Mouse (Mus musculus) heart, postnatal 4 days (tissue): ENCODE results near the gene Grin2d. TPM values are rescaled to one million over a fixed set of nuclear protein-coding genes. Genes with fewer than 3 reads are reported as not detected.
"Not testable (repeated sequence)": the region's sequence is repeated elsewhere in the genome, so short reads cannot be mapped to it uniquely, and the experiment has no call there.

ENCODE experiments used
- DNase-seq: peaks from one replicate; pipeline ENCODE4 v3.0.0; 2021
- total RNA-seq, 2 experiments: library from RNA; stranded (reverse); gene quantifications; 2 replicates each; pipeline ENCODE4 v1.2.3; 2021

Gene Grin2d
- under 1 TPM; 0.52 to 0.63 TPM for total RNA-seq

DNA sequence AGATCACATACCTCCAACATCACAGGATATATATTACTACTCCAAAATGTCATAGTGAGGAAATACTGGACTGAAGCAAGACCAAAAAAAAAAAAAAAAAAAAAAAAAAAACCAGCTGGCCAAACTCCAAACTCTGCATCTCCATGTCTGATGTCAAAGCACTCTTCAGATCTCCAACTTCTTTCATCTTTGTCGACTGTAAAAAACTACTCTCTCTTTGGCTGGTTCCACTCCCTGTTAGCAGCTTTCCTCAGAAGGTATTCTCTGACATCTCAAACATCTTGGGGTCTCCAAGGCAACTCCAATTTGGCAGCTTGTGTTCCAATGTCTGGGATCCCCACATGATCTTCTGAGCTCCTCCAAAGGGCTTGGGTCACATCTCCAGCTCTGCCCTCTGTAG lies at the start of gene Grin2d:
TSS of gene Grin2d (minus strand) at position 101 of the 400 bp plus-strand sequence.
- not testable (repeated sequence) for DNase-seq

DNA sequence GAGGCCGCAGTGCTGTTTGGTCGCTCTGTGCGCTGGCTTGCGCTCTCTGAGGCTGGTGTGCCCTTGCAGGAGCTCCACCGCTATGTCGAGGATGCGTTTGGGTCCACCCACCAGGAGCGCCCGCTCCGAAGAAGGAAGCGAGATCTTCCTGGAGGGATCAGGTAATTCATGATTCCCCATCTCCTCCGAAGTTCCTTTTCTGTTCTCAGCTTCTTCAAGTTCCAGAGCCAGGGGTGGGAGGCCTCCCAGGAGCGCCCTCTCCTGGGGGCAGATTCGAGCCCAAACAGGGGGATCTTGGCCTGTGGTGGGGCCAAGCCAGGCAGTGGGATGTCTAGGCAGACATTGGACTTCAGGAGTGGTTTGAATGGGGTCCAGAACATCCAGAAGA lies 46.2 kb upstream of the Grin2d start:
- DNase-seq: peak; percentile 48

GRCm38 (mm10) chr7:45923762-45924428 lies 45.7 kb upstream of the Grin2d start, which contains the start of gene Ccdc114:
Ccdc114 (plus strand) TSS chr7:45924072.
- peak; percentile 84 for DNase-seq

GRCm38 (mm10) chr7:45922928-45923761 lies 45.0 kb upstream of the Grin2d start:
- peak; percentile 95 for DNase-seq

DNA sequence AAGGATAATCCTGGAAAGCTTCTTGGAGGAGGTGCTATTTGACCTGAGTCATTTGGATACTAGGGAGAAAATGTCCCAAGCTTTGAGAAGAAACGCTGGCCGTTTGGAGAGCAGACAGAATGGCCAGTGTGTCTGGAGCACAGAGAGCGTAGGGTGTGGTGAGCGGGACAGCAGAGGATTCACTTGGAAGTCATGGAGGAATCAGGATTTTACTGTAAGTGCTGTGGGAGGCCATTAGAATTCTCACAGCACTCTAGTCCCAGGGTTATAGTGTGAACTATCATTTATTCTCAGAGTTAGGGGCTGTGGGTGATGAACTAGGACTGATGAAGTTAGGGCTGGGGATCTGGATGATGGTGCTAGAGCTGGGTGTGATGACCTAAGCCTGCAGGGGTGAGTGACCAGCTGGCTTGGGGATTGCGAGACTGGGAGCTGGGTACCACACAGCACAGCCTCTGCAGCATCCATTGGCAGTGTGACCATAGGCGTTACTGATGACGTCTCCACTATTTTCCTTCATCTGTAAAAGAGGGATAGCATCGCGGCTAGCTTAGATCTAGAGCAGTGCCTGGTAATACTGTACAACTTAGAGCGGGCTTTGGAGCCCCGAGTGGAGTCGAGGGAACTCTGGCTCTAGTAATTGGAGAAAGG lies 43.9 kb upstream of the Grin2d start:
- DNase-seq: no peak

DNA sequence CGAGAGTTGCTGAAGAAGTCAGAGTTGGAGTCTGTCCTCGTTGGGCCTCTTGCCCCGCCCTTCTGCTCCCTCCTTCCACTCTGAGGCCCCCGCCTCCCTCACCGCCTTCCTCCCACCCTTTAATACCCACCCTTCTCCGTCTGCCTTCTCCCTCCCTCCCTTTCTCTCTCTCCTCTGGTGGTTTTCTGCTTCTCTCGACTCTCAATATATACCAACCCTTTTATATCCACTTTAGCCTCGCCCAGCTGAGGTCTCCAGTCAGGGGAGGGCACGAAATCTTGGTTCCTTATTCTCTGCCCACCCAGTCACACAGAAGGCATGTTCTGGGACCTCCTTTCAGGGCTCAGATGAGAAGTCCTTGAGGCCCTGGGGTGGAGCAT lies 43.1 kb upstream of the Grin2d start, which contains the start of gene Emp3:
TSS of gene Emp3 (minus strand) at position 163 of the 380 bp plus-strand sequence.
- peak; percentile 64 for DNase-seq

DNA sequence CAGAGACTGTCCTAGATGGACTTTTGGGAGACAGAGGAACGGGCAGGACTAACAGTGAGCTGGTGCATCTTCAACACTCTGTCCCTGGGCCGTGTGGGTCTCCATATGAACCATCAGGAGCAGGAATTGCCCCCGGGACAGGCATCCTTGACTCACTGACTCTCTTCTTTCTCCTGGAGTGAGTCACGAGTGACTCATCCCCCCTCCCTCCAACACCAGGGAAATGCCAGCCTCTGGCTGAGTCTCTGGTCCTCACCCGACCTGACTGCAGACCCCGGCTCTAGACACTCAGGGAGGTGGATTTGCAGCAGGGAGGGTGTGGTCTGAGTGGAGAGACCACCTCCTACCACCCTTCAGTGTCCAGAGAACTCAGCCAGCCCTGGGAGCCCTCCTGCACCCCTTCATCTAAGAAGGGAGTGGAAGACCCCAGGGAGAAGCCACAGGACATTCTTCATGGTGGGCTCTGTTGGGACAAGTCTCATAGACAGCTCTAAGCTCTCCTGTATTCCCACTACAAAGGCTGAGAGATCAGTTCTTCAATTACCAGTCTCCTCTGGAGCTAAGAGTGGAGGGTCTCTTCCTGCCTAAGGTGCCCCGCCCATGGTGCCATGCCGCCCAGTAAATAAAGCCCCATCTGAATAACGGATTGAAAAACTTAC lies 42.5 kb upstream of the Grin2d start:
- peak; percentile 36 for DNase-seq

GRCm38 (mm10) chr7:45919761-45920160 lies 41.6 kb upstream of the Grin2d start:
- DNase-seq: no peak

- peak; percentile 47 for DNase-seq
Measured at GRCm38 (mm10) chr7:45919083-45919671, 41.0 kb upstream of the Grin2d start.

- no peak for DNase-seq
Measured at GRCm38 (mm10) chr7:45917926-45918325, 39.7 kb upstream of the Grin2d start.

DNA sequence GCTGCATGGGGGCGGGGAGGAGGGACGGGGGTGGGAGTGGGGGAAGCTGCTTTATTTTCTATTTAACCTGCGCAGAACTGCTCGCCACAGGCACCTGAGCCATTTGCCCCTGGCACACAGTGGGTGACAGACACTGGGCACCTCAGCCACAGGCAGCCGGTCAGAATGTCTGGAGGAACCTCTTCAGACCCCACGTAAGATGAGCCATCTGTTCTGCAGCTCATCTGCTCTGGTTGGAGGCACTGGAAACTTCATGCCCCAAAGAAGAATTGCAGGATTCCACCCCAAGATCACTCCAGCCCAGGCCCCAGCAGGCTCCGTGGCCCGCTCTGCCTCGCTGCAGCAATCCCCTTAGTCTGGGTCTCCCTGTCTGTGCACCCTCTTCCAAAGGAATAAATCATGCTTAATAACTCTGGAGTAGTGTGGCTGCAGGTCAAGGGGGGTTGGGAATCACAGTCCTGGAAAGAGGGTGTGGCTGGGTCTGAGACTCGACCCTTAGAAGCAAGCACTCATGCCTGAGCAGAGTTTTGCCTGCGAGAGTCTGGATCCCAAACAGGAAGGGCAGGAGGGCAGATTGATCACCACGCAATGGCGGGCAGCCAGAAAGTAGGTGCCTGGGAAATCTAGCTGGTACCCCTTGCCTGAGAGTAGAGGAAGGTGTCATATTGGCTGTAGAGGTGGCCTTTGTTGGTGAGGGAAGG lies 39.0 kb upstream of the Grin2d start:
- DNase-seq: no peak

GRCm38 (mm10) chr7:45916056-45917003 lies 38.2 kb upstream of the Grin2d start:
- peak; percentile 79 for DNase-seq

DNA sequence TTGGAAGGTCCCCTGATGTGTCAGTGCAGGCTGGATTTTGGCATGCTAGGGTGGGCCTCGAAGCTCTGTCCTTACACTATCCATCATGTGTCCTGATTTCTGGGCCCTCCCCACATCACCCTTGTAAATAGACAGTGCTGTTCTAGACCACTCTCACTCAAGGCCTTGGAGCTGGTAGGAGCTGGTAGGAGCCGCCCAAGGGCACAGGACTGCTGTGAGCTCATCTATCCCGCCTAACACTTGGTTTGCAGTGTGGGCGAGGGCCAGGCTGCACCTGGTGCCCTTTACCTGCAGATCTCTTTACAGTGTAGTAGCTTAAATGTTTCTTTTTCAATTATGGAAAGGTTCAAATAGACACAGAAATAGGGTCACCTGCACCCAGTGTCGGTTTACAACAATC lies 36.8 kb upstream of the Grin2d start:
- DNase-seq: no peak

- DNase-seq: no peak
Measured at GRCm38 (mm10) chr7:45914067-45914466, 35.9 kb upstream of the Grin2d start.

DNA sequence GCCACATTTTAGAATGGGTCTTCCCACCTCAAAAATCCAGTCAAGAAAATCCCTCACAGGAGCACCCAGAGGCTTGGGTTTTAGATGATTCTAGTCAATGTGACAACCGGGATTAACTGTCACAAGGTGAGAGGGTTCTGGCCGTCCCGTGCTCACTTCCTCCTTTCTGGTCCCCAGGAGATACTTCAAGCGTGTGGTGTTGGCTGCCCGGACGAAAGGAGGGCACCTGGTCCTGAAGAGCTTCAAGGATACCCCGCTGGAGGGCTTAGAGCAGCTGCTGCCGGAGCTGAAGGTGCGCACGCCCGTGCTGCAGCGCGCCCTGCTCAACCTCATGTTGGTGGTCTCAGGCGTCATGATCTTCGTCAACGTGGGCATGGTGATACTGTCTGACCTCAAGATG lies 31.0 kb upstream of the Grin2d start:
- DNase-seq: no peak

GRCm38 (mm10) chr7:45908384-45908783 lies 30.2 kb upstream of the Grin2d start:
- DNase-seq: no peak

GRCm38 (mm10) chr7:45906622-45907021 lies 28.4 kb upstream of the Grin2d start:
- no peak for DNase-seq

DNA sequence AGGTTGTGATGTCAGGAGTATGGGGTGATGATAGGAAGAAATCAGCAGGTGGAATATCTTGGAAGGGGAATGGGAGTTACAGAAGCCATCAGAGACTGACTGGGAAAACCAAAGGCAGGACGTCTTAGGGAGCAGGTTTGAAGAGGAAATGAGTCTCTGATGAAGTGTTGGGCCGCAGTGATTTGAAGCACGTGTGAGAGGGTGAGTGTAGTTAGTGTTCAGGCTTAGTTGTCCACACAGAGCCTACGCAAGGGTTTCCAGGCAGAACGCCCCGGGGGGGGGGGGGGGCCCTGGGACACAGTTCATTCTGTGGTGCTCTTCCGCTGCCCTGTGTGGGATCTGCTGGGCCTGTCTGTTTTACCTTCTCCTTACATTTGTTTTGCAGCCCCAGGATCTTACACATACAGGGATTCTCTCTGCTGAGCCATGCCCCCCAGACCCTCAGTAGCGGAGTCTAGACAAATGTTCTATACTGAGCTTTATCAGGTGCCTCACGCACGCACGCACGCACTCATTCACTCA lies 24.4 kb upstream of the Grin2d start:
- DNase-seq: no peak

GRCm38 (mm10) chr7:45901562-45901961 lies 23.4 kb upstream of the Grin2d start:
- peak; percentile 18 for DNase-seq

DNA sequence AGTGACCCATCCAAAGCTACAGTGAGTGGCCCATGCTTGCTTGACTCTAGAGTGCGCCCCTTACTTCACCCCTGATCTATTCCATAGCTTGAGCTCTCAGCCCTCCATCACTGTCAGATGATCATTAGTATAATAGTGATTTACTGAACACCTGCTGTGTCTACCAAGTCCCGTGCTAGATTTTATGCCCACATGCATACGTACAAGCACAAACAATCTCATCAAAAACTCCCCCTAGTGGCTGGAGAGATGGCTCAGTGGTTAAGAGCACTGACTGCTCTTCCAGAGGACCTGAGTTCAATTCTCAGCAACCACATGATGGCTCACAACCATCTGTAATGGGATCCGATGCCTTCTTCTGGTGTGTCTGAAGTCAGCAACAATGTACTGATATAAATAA lies 19.9 kb upstream of the Grin2d start:
- DNase-seq: not testable (repeated sequence)
